12 mouse cellular contexts compared by ENCODE assay signal in the genomic region with DNA sequence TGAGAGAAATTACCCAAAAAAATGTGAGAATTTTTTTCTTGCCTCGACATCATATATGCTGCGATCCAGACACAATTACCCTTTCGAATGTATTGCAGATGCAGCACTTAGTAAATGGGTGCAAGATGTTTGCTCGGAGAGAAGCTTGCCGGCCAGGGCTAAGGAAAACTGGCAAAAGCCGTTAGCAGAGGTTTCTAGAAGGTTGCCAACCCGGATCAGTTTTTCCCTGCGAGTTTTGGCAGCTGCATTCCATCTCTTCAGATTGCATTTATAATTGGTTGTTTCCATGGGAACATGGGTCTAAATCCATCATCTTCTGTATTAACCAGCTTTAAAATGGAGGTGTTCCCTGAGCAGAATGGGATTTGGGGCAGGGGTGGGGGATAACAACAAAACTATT.
DNase-seq lines count a peak whose midpoint lies in the region; ATAC-seq and TF ChIP-seq lines count a peak whose summit lies in the region.
"Had no signal": no experiment of that assay in that cellular context is flagged by ENCODE, and none has a peak within 500 bp of the region (broad histone marks: within the 10 kb centered on the region; RNA-seq: fewer than 3 reads in every experiment).

No protein-coding gene starts in this region.

- no peaks in the 10 kb centered on the region for H3K27me3 ChIP-seq in limb, embryonic 13.5 days
- H3K27me3 ChIP-seq: liver, embryonic 13.5 days had no signal

- H3K4me1 ChIP-seq in cortical plate, adult 2 months (ENCODE audit: control insufficient read depth, insufficient read depth, low read length): no peaks in the 10 kb centered on the region
- peaks cover 10% of the 10 kb centered on the region; the same call in 1 of the 2 replicates for H3K4me1 ChIP-seq in limb, embryonic 13.5 days
- H3K4me1 ChIP-seq: liver, embryonic 13.5 days had no signal

- DNase-seq in left cerebral cortex, adult 2 months (ENCODE audit: extremely low spot score in 1 of 2, low spot score in 2 of 2): peak in 1 of 2 experiments; percentile 9
- no peak for DNase-seq in left cerebral cortex, postnatal 4 days
- DNase-seq in fibroblast of lung, adult 2 months (ENCODE audit: low read depth): peak; percentile 51
- no peak for DNase-seq in liver
- no peak for DNase-seq in ovary, postnatal 10 days (ENCODE audit: low spot score)
- no peak for DNase-seq in heart, adult 9 months (ENCODE audit: low spot score in 2 of 2)
- DNase-seq: cerebellum, adult 9-10 months; kidney, adult 18-20 months; liver, embryonic 13.5 days had no signal

- no peaks in the 10 kb centered on the region for H3K36me3 ChIP-seq in limb, embryonic 13.5 days
- H3K36me3 ChIP-seq: liver, embryonic 13.5 days had no signal

- no peak overlapping the region for H3K27ac ChIP-seq in left cerebral cortex, adult 2 months
- H3K27ac ChIP-seq in cortical plate, adult 2 months (ENCODE audit: insufficient read depth, low read length): no peak overlapping the region
- no peak overlapping the region for H3K27ac ChIP-seq in limb, embryonic 13.5 days
- H3K27ac ChIP-seq: liver, embryonic 13.5 days had no signal

- no peaks in the 10 kb centered on the region for H3K9me3 ChIP-seq in limb, embryonic 13.5 days
- H3K9me3 ChIP-seq: liver, embryonic 13.5 days had no signal

- no peak overlapping the region for H3K9ac ChIP-seq in limb, embryonic 13.5 days
- H3K9ac ChIP-seq: liver, embryonic 13.5 days had no signal

- peak overlapping the region; percentile 11; the same call in 1 of the 2 replicates for H3K4me3 ChIP-seq in left cerebral cortex, adult 2 months
- peak overlapping the region; percentile 23; the same call in 1 of the 2 replicates for H3K4me3 ChIP-seq in cortical plate, adult 2 months (ENCODE audit: insufficient read depth, low read length)
- no peak overlapping the region for H3K4me3 ChIP-seq in limb, embryonic 13.5 days
- H3K4me3 ChIP-seq: liver, embryonic 13.5 days had no signal

- ATAC-seq in limb, embryonic 13.5 days (ENCODE audit: low FRiP score, low read depth): peak; percentile 66; the same call in 1 of the 2 replicates

- no peak overlapping the region for H3K4me2 ChIP-seq in limb, embryonic 13.5 days (replicated peaks)
- H3K4me2 ChIP-seq: heart, embryonic 11.5 days; liver, embryonic 13.5 days had no signal

- intact Hi-C loops in left cerebral cortex, adult 2 months (cut with DNase I): no loop called here
- intact Hi-C loops in left cerebral cortex, postnatal 4 days (cut with DNase I): no loop called here

- no peak for TF ChIP-seq POLR2A in cortical plate, adult 2 months (IDR thresholded peaks at IDR 0.05; ENCODE audit: extremely low read depth, insufficient read depth, low read length)

- 47% methylated on average over 8 of the region's 8 CpGs for WGBS in limb, embryonic 13.5 days

- TF ChIP-seq CTCF in left cerebral cortex, adult 2 months (IDR thresholded peaks at IDR 0.05): no peak
- no peak for TF ChIP-seq CTCF in cortical plate, adult 2 months (IDR thresholded peaks at IDR 0.05; ENCODE audit: extremely low read depth, insufficient read depth, low read length)
